Mouse (Mus musculus) kidney, postnatal 0 days (tissue): Measurements from ENCODE around the gene Pik3ca. TPM values are rescaled to one million over a fixed set of nuclear protein-coding genes. Genes with fewer than 3 reads are reported as not detected.

Source experiments
- ATAC-seq: fragments of 200-750 bp; cut with Nextera tagmentation; replicated peaks from 2 replicates; pipeline ENCODE4 v1.8.0; 2017; ENCODE audit warnings: low read depth, moderate number of reproducible peaks, moderate TSS enrichment, moderate library complexity; ENCODE audit not compliant: low FRiP score
- DNase-seq: peaks from one replicate; pipeline ENCODE4 v3.0.0-alpha.2; 2016; ENCODE audit warnings: low spot score
- H3K27ac ChIP-seq: fragments of 300-500 bp; sonication (generic); 2 replicates; pipeline ENCODE4 v1.5.1; 2014; ENCODE audit warnings: mild to moderate bottlenecking
- H3K27me3 ChIP-seq: fragments of 300-500 bp; sonication (generic); 2 replicates; pipeline ENCODE4 v1.6.1; 2014; ENCODE audit warnings: low read length, mixed read lengths; ENCODE audit not compliant: insufficient read depth
- H3K36me3 ChIP-seq: fragments of 300-500 bp; sonication (generic); 2 replicates; pipeline ENCODE4 v1.6.1; 2014; ENCODE audit warnings: low read length, mixed read lengths; ENCODE audit not compliant: insufficient read depth
- H3K4me1 ChIP-seq: fragments of 300-500 bp; sonication (generic); replicated peaks from 2 replicates; pipeline ENCODE4 v1.6.1; 2014; ENCODE audit warnings: antibody characterized with exemption, low read length, mixed read lengths; ENCODE audit not compliant: insufficient read depth
- H3K4me2 ChIP-seq: fragments of 300-500 bp; sonication (generic); 2 replicates; pipeline ENCODE4 v1.6.1; 2014; ENCODE audit warnings: mild to moderate bottlenecking, low read length, moderate library complexity, mixed read lengths
- H3K4me3 ChIP-seq: fragments of 300-500 bp; sonication (generic); replicated peaks from 2 replicates; pipeline ENCODE4 v1.5.1; 2014; ENCODE audit warnings: low read depth, low read length
- H3K9ac ChIP-seq: fragments of 300-500 bp; sonication (generic); 2 replicates; pipeline ENCODE4 v1.6.1; 2014; ENCODE audit warnings: low read depth, low read length
- H3K9me3 ChIP-seq: fragments of 300-500 bp; sonication (generic); replicated peaks from 2 replicates; pipeline ENCODE4 v1.6.1; 2016; ENCODE audit warnings: low read length, inconsistent platforms, mixed read lengths
- CTCF ChIP-seq: IDR thresholded peaks from 2 replicates; pipeline ENCODE4 v1.5.1; 2016; ENCODE audit warnings: antibody characterized with exemption, low read depth, mild to moderate bottlenecking, moderate library complexity
- WGBS: fragments of 180-500 bp; shearing (Covaris S2); extraction: QIAGEN DNeasy Blood & Tissue Kit; methylation state at CpG from one replicate; pipeline ENCODE4 v1.1.7; 2014; 5-methylcytosine and 5-hydroxymethylcytosine counted together
- polyA plus RNA-seq: library from polyadenylated mRNA; unstranded; fragments of >200 nt; fragmentation: Nextera tagmentation; extraction: Ambion mirVana; gene quantifications from 2 replicates; pipeline ENCODE4 v1.2.1, GENCODE M21; 2015

The Pik3ca gene
- polyA plus RNA-seq = 11.2 and 11.4 TPM in 2 replicates

GRCm38 (mm10) chr3:32397461-32398174 is at the start of gene Pik3ca:
TSS of gene Pik3ca (plus strand) at chr3:32397671.
- Histone ChIP-seq H3K9ac (peak within 1 kb of the TSS; percentile 97), H3K4me1 (peaks cover 23% of the 10 kb centered on the region), H3K9me3 (no peaks in the 10 kb centered on the region), H3K27me3 (no peaks in the 10 kb centered on the region), H3K27ac (peak within 1 kb of the TSS; percentile 100), H3K4me2 (peak within 1 kb of the TSS; percentile 79), H3K4me3 (peak within 1 kb of the TSS; percentile 78), H3K36me3 (no peaks in the 10 kb centered on the region)
- no peak for TF ChIP-seq CTCF
- DNase-seq (peak; percentile 64), ATAC-seq (peak; percentile 58)
- WGBS = 1% methylated on average over 45 of the region's 65 CpGs

GRCm38 (mm10) chr3:32347881-32348280 is 49.6 kb upstream of the Pik3ca start:
- Histone ChIP-seq H3K36me3 (peaks cover 6% of the 10 kb centered on the region), H3K4me3 (no peak overlapping the region), H3K9ac (no peak overlapping the region), H3K27ac (no peak overlapping the region), H3K27me3 (no peaks in the 10 kb centered on the region), H3K4me1 (no peaks in the 10 kb centered on the region), H3K4me2 (no peak overlapping the region), H3K9me3 (no peaks in the 10 kb centered on the region)
- 74% methylated on average over 6 of the region's 6 CpGs for WGBS
- ATAC-seq = no peak
- DNase-seq = no peak
- no peak for TF ChIP-seq CTCF

- 10% methylated on average over 6 of the region's 6 CpGs for WGBS
- Histone ChIP-seq H3K36me3 (no peaks in the 10 kb centered on the region), H3K4me1 (0 out of 2 replicates have a peak, but pooled peaks cover 2% of the 10 kb centered on the region), H3K27ac (no peak overlapping the region), H3K4me2 (no peak overlapping the region), H3K9me3 (no peaks in the 10 kb centered on the region), H3K9ac (no peak overlapping the region), H3K27me3 (no peaks in the 10 kb centered on the region), H3K4me3 (no peak overlapping the region)
- ATAC-seq (no peak), DNase-seq (no peak)
- TF ChIP-seq CTCF = no peak
These were observed 36.2 kb upstream of the Pik3ca start for GRCm38 (mm10) chr3:32361221-32361620.

- no peak for TF ChIP-seq CTCF
- 63% methylated on average over 4 of the region's 4 CpGs for WGBS
- DNase-seq = no peak
These were observed 33.3 kb upstream of the Pik3ca start for GRCm38 (mm10) chr3:32364195-32364594.

GRCm38 (mm10) chr3:32364841-32365545 is 32.5 kb upstream of the Pik3ca start:
- WGBS = 1% methylated on average over 47 of the region's 54 CpGs
- peak overlapping the region; percentile 83 for H3K9ac ChIP-seq
- ATAC-seq = peak; percentile 37; the same call in 1 of the 2 replicates
- TF ChIP-seq CTCF = no peak
- H3K4me3 ChIP-seq = peak overlapping the region; percentile 82
- peak; percentile 58 for DNase-seq
- H3K27me3 ChIP-seq = no peaks in the 10 kb centered on the region
- 0 out of 2 replicates have a peak, but pooled peaks cover 2% of the 10 kb centered on the region for H3K4me1 ChIP-seq
- no peaks in the 10 kb centered on the region for H3K36me3 ChIP-seq
- H3K4me2 ChIP-seq = peak overlapping the region; percentile 89
- no peaks in the 10 kb centered on the region for H3K9me3 ChIP-seq
- H3K27ac ChIP-seq = peak overlapping the region; percentile 73

More at GRCm38 (mm10) chr3:32364195-32364594, 33.3 kb upstream of the Pik3ca start:
- no peak overlapping the region for H3K4me3 ChIP-seq
- H3K36me3 ChIP-seq = no peaks in the 10 kb centered on the region
- H3K27ac ChIP-seq = no peak overlapping the region
- H3K4me2 ChIP-seq = peak overlapping the region; percentile 23; the same call in 1 of the 2 replicates
- H3K9ac ChIP-seq = no peak overlapping the region
- no peaks in the 10 kb centered on the region for H3K27me3 ChIP-seq
- no peaks in the 10 kb centered on the region for H3K9me3 ChIP-seq
- no peak for ATAC-seq
- H3K4me1 ChIP-seq = 0 out of 2 replicates have a peak, but pooled peaks cover 2% of the 10 kb centered on the region

GRCm38 (mm10) chr3:32365546-32366245 is 31.8 kb upstream of the Pik3ca start, which contains the start of gene Zmat3:
TSS of gene Zmat3 (minus strand) at chr3:32366014.
- 0 out of 2 replicates have a peak, but pooled peaks cover 2% of the 10 kb centered on the region for H3K4me1 ChIP-seq
- H3K9ac ChIP-seq = peak within 1 kb of the TSS; percentile 83
- peak; percentile 63 for ATAC-seq
- 3% methylated on average over 40 of the region's 48 CpGs for WGBS
- no peaks in the 10 kb centered on the region for H3K9me3 ChIP-seq
- DNase-seq = peak; percentile 69
- H3K36me3 ChIP-seq = no peaks in the 10 kb centered on the region
- peak within 1 kb of the TSS; percentile 73 for H3K27ac ChIP-seq
- TF ChIP-seq CTCF = no peak
- peak within 1 kb of the TSS; percentile 82 for H3K4me3 ChIP-seq
- H3K27me3 ChIP-seq = no peaks in the 10 kb centered on the region
- peak within 1 kb of the TSS; percentile 89 for H3K4me2 ChIP-seq
